Mouse (Mus musculus) limb, embryonic 10.5 days (tissue): Measurements from ENCODE around the gene Irgc1. TPM values are rescaled to one million over a fixed set of nuclear protein-coding genes. Genes with fewer than 3 reads are reported as not detected.
A peak's percentile ranks its signal among the peaks of the same experiment; 100 is the strongest.

Experiments used
- DNase-seq: peaks from one replicate; pipeline ENCODE4 v3.0.0-alpha.2; 2017; ENCODE audit warnings: low spot score
- H3K27ac ChIP-seq: fragments of 300-500 bp; sonication (generic); 2 replicates; pipeline ENCODE4 v1.5.1; 2016; ENCODE audit warnings: mild to moderate bottlenecking
- H3K27me3 ChIP-seq: fragments of 300-500 bp; sonication (generic); 2 replicates; pipeline ENCODE4 v1.6.1; 2016; ENCODE audit warnings: low read depth, mild to moderate bottlenecking; ENCODE audit not compliant: poor library complexity, severe bottlenecking
- H3K36me3 ChIP-seq: fragments of 300-500 bp; sonication (generic); 2 replicates; pipeline ENCODE4 v1.6.1; 2016; ENCODE audit warnings: mild to moderate bottlenecking, moderate library complexity
- H3K4me1 ChIP-seq: fragments of 300-500 bp; sonication (generic); 2 replicates; pipeline ENCODE4 v1.6.1; 2016
- H3K4me3 ChIP-seq: fragments of 300-500 bp; sonication (generic); 2 replicates; pipeline ENCODE4 v1.5.1; 2016; ENCODE audit warnings: mild to moderate bottlenecking, moderate library complexity
- H3K9me3 ChIP-seq: fragments of 300-500 bp; sonication (generic); replicated peaks from 2 replicates; pipeline ENCODE4 v1.6.1; 2016; ENCODE audit warnings: mild to moderate bottlenecking
- WGBS: fragments of 180-500 bp; shearing (Covaris S2); methylation state at CpG from one replicate; pipeline ENCODE4 v1.1.7; 2016; 5-methylcytosine and 5-hydroxymethylcytosine counted together
- polyA plus RNA-seq: library from polyadenylated mRNA; unstranded; fragments of >200 nt; fragmentation: Nextera tagmentation; extraction: Ambion mirVana; gene quantifications from 2 replicates; pipeline ENCODE4 v1.2.1, GENCODE M21; 2016

Irgc1 gene
- polyA plus RNA-seq, 1 experiment from 2014 or later: not detected

- peaks cover 43% of the 10 kb centered on the region for H3K36me3 ChIP-seq
- no peaks in the 10 kb centered on the region for H3K9me3 ChIP-seq
- no peak for DNase-seq
- WGBS: 92% methylated on average over 12 of the region's 12 CpGs
- H3K4me3 ChIP-seq: no peak overlapping the region
- H3K27me3 ChIP-seq: no peaks in the 10 kb centered on the region
- H3K27ac ChIP-seq: no peak overlapping the region
- H3K4me1 ChIP-seq: no peaks in the 10 kb centered on the region
These were observed 28.0 kb downstream of the Irgc1 start for GRCm38 (mm10) chr7:24423956-24424732.

GRCm38 (mm10) chr7:24423107-24423763 lies 28.9 kb downstream of the Irgc1 start:
- peaks cover 43% of the 10 kb centered on the region for H3K36me3 ChIP-seq
- H3K4me3 ChIP-seq: no peak overlapping the region
- no peak for DNase-seq

GRCm38 (mm10) chr7:24422251-24422650 lies 29.8 kb downstream of the Irgc1 start:
- H3K4me3 ChIP-seq: no peak overlapping the region
- no peak for DNase-seq
- no peaks in the 10 kb centered on the region for H3K27me3 ChIP-seq
- H3K27ac ChIP-seq: no peak overlapping the region
- H3K36me3 ChIP-seq: peaks cover 44% of the 10 kb centered on the region
- H3K4me1 ChIP-seq: peaks cover 4% of the 10 kb centered on the region
- 85% methylated on average over 8 of the region's 8 CpGs for WGBS
- no peaks in the 10 kb centered on the region for H3K9me3 ChIP-seq

More at GRCm38 (mm10) chr7:24423107-24423763, 28.9 kb downstream of the Irgc1 start:
- 93% methylated on average over 15 of the region's 15 CpGs for WGBS
- Histone ChIP-seq H3K4me1 (no peaks in the 10 kb centered on the region), H3K27me3 (no peaks in the 10 kb centered on the region), H3K9me3 (no peaks in the 10 kb centered on the region), H3K27ac (no peak overlapping the region)

GRCm38 (mm10) chr7:24421648-24422047 lies 30.4 kb downstream of the Irgc1 start:
- Histone ChIP-seq H3K27me3 (no peaks in the 10 kb centered on the region), H3K9me3 (no peaks in the 10 kb centered on the region), H3K4me1 (peaks cover 7% of the 10 kb centered on the region), H3K27ac (no peak overlapping the region), H3K36me3 (peaks cover 50% of the 10 kb centered on the region), H3K4me3 (no peak overlapping the region)
- DNase-seq: no peak
- 83% methylated on average over 7 of the region's 7 CpGs for WGBS

- H3K27ac ChIP-seq: no peak overlapping the region
- H3K27me3 ChIP-seq: no peaks in the 10 kb centered on the region
- WGBS: 95% methylated on average over 8 of the region's 8 CpGs
- H3K4me3 ChIP-seq: no peak overlapping the region
- peaks cover 11% of the 10 kb centered on the region for H3K4me1 ChIP-seq
- H3K9me3 ChIP-seq: no peaks in the 10 kb centered on the region
- no peak for DNase-seq
- H3K36me3 ChIP-seq: peaks cover 54% of the 10 kb centered on the region
These were observed 32.5 kb downstream of the Irgc1 start for GRCm38 (mm10) chr7:24419579-24419978.

- WGBS: 79% methylated on average over 7 of the region's 7 CpGs
- Histone ChIP-seq H3K27me3 (no peaks in the 10 kb centered on the region), H3K4me1 (peaks cover 11% of the 10 kb centered on the region), H3K27ac (no peak overlapping the region), H3K4me3 (no peak overlapping the region), H3K9me3 (no peaks in the 10 kb centered on the region), H3K36me3 (peaks cover 38% of the 10 kb centered on the region)
- no peak for DNase-seq
These were observed 36.8 kb downstream of the Irgc1 start for GRCm38 (mm10) chr7:24415261-24415660.

- Histone ChIP-seq H3K4me1 (peaks cover 11% of the 10 kb centered on the region), H3K9me3 (no peaks in the 10 kb centered on the region), H3K36me3 (peaks cover 38% of the 10 kb centered on the region), H3K4me3 (no peak overlapping the region), H3K27ac (no peak overlapping the region), H3K27me3 (no peaks in the 10 kb centered on the region)
- WGBS: 81% methylated on average over 3 of the region's 3 CpGs
- DNase-seq: no peak
These were observed 38.5 kb downstream of the Irgc1 start for GRCm38 (mm10) chr7:24413630-24414029.

GRCm38 (mm10) chr7:24410831-24411230 lies 41.3 kb downstream of the Irgc1 start:
- 89% methylated on average over 3 of the region's 3 CpGs for WGBS
- Histone ChIP-seq H3K36me3 (peaks cover 52% of the 10 kb centered on the region), H3K27me3 (no peaks in the 10 kb centered on the region), H3K4me3 (no peak overlapping the region), H3K9me3 (no peaks in the 10 kb centered on the region), H3K27ac (no peak overlapping the region), H3K4me1 (peaks cover 7% of the 10 kb centered on the region)
- no peak for DNase-seq

GRCm38 (mm10) chr7:24410123-24410522 lies 42.0 kb downstream of the Irgc1 start:
- H3K27ac ChIP-seq: no peak overlapping the region
- H3K9me3 ChIP-seq: no peaks in the 10 kb centered on the region
- WGBS: 91% methylated on average over 6 of the region's 6 CpGs
- DNase-seq: no peak
- H3K4me1 ChIP-seq: peaks cover 7% of the 10 kb centered on the region
- H3K27me3 ChIP-seq: no peaks in the 10 kb centered on the region
- H3K4me3 ChIP-seq: no peak overlapping the region
- peaks cover 59% of the 10 kb centered on the region for H3K36me3 ChIP-seq

- peaks cover 7% of the 10 kb centered on the region for H3K4me1 ChIP-seq
- H3K36me3 ChIP-seq: peaks cover 72% of the 10 kb centered on the region
These were observed 43.9 kb downstream of the Irgc1 start for GRCm38 (mm10) chr7:24408186-24408585.

GRCm38 (mm10) chr7:24406528-24407344 lies 45.4 kb downstream of the Irgc1 start:
- H3K4me1 ChIP-seq: peaks cover 7% of the 10 kb centered on the region
- 51% methylated on average over 5 of the region's 5 CpGs for WGBS
- H3K4me3 ChIP-seq: no peak overlapping the region
- H3K27me3 ChIP-seq: no peaks in the 10 kb centered on the region
- peak; percentile 78 for DNase-seq
- H3K27ac ChIP-seq: peak overlapping the region; percentile 37; the same call in 1 of the 2 replicates
- H3K36me3 ChIP-seq: peaks cover 75% of the 10 kb centered on the region
- H3K9me3 ChIP-seq: no peaks in the 10 kb centered on the region

More at GRCm38 (mm10) chr7:24408186-24408585, 43.9 kb downstream of the Irgc1 start:
- WGBS: 93% methylated on average over 9 of the region's 9 CpGs
- no peak for DNase-seq
- no peaks in the 10 kb centered on the region for H3K27me3 ChIP-seq
- no peaks in the 10 kb centered on the region for H3K9me3 ChIP-seq
- H3K4me3 ChIP-seq: no peak overlapping the region
- no peak overlapping the region for H3K27ac ChIP-seq

- Histone ChIP-seq H3K36me3 (peaks cover 76% of the 10 kb centered on the region), H3K27me3 (no peaks in the 10 kb centered on the region), H3K9me3 (no peaks in the 10 kb centered on the region), H3K27ac (no peak overlapping the region), H3K4me3 (no peak overlapping the region), H3K4me1 (peaks cover 10% of the 10 kb centered on the region)
- DNase-seq: no peak
- WGBS: 96% methylated on average over 13 of the region's 13 CpGs
These were observed 46.4 kb downstream of the Irgc1 start for GRCm38 (mm10) chr7:24405649-24406048.

GRCm38 (mm10) chr7:24402851-24403250 lies 49.2 kb downstream of the Irgc1 start:
- over 99% methylated on average over 9 of the region's 9 CpGs for WGBS
- DNase-seq: no peak
- no peak overlapping the region for H3K4me3 ChIP-seq
- H3K36me3 ChIP-seq: peaks cover 62% of the 10 kb centered on the region
- H3K9me3 ChIP-seq: no peaks in the 10 kb centered on the region
- no peaks in the 10 kb centered on the region for H3K27me3 ChIP-seq
- peaks cover 16% of the 10 kb centered on the region for H3K4me1 ChIP-seq
- H3K27ac ChIP-seq: no peak overlapping the region
